Comparison of ENCODE assay signal across 9 mouse cellular contexts in genomic region chr1:87639724-87640123, GRCm38 (mm10). TPM values are rescaled to one million over a fixed set of nuclear protein-coding genes. Genes with fewer than 3 reads are reported as not detected.
DNase-seq lines count a peak whose midpoint lies in the region; ATAC-seq and TF ChIP-seq lines count a peak whose summit lies in the region.
"Had no signal": no experiment of that assay in that cellular context is flagged by ENCODE, and none has a peak within 500 bp of the region (broad histone marks: within the 10 kb centered on the region; RNA-seq: fewer than 3 reads in every experiment).

No protein-coding gene starts in this region.

- H3K9ac ChIP-seq in hindbrain, embryonic 14.5 days, result no peak overlapping the region
- no peak overlapping the region for H3K9ac ChIP-seq in hindbrain, embryonic 12.5 days
- no peak overlapping the region for H3K9ac ChIP-seq in heart, postnatal 0 days (replicated peaks; ENCODE audit: low read depth, low read length)
- H3K9ac ChIP-seq in liver, embryonic 14.5 days (replicated peaks), result no peak overlapping the region

- no peak for DNase-seq in hindbrain, embryonic 14.5 days (ENCODE audit: low spot score)
- no peak for DNase-seq in heart, postnatal 0 days (ENCODE audit: low spot score)
- DNase-seq in liver, embryonic 14.5 days (ENCODE audit: low read depth in 3 of 3, low spot score in 3 of 3), result no peak
- no peak for DNase-seq in T-cell, adult 2 months (ENCODE audit: low spot score)
- no peak for DNase-seq in adrenal gland, adult 18-20 months (ENCODE audit: low spot score in 2 of 2)
- DNase-seq in urinary bladder, postnatal 25 days (ENCODE audit: low spot score), result no peak
- DNase-seq: right cerebral cortex, postnatal 25 days had no signal

- H3K27ac ChIP-seq in hindbrain, embryonic 14.5 days, result 0 out of 2 replicates have a peak overlapping the region, but pooled peaks have one; percentile 16
- no peak overlapping the region for H3K27ac ChIP-seq in hindbrain, embryonic 12.5 days
- H3K27ac ChIP-seq in brown adipose tissue, adult 24 weeks (replicated peaks; ENCODE audit: low read depth, low read length), result peak overlapping the region; percentile 86
- H3K27ac ChIP-seq in heart, postnatal 0 days (ENCODE audit: low read depth), result peak overlapping the region; percentile 83
- H3K27ac ChIP-seq in liver, embryonic 14.5 days, result peak overlapping the region; percentile 4; the same call in 1 of the 2 replicates

- no peak for TF ChIP-seq EP300 in heart, postnatal 0 days (IDR thresholded peaks at IDR 0.05; ENCODE audit: low read depth)
- TF ChIP-seq EP300 in liver, embryonic 14.5 days (IDR thresholded peaks at IDR 0.05; ENCODE audit: low read depth), result no peak

- no peak for ATAC-seq in hindbrain, embryonic 14.5 days (ENCODE audit: low FRiP score)
- no peak for ATAC-seq in hindbrain, embryonic 12.5 days (ENCODE audit: low FRiP score)
- no peak for ATAC-seq in heart, postnatal 0 days (ENCODE audit: insufficient read depth, low read depth)
- no peak for ATAC-seq in liver, embryonic 14.5 days (ENCODE audit: insufficient read depth)

- no peaks in the 10 kb centered on the region for H3K9me3 ChIP-seq in hindbrain, embryonic 14.5 days (ENCODE audit: control insufficient read depth, low read length)
- no peaks in the 10 kb centered on the region for H3K9me3 ChIP-seq in hindbrain, embryonic 12.5 days (replicated peaks)
- H3K9me3 ChIP-seq in heart, postnatal 0 days (replicated peaks; ENCODE audit: control insufficient read depth, low read length), result no peaks in the 10 kb centered on the region
- H3K9me3 ChIP-seq in liver, embryonic 14.5 days (ENCODE audit: control insufficient read depth, low read length), result no peaks in the 10 kb centered on the region

- no peak overlapping the region for H3K4me3 ChIP-seq in hindbrain, embryonic 14.5 days (replicated peaks; ENCODE audit: low read length)
- no peak overlapping the region for H3K4me3 ChIP-seq in hindbrain, embryonic 12.5 days
- no peak overlapping the region for H3K4me3 ChIP-seq in brown adipose tissue, adult 24 weeks (ENCODE audit: insufficient read depth, low read depth, low read length)
- H3K4me3 ChIP-seq in heart, postnatal 0 days (ENCODE audit: low read depth, low read length), result no peak overlapping the region
- H3K4me3 ChIP-seq in liver, embryonic 14.5 days (ENCODE audit: insufficient read depth in 1 of 2, low read depth in 2 of 2, low read length in 2 of 2), result no peak overlapping the region

- no peaks in the 10 kb centered on the region for H3K4me1 ChIP-seq in hindbrain, embryonic 14.5 days (replicated peaks; ENCODE audit: control insufficient read depth, insufficient read depth, low read length)
- 0 out of 2 replicates have a peak, but pooled peaks cover 4% of the 10 kb centered on the region for H3K4me1 ChIP-seq in hindbrain, embryonic 12.5 days
- peaks cover 12% of the 10 kb centered on the region for H3K4me1 ChIP-seq in brown adipose tissue, adult 24 weeks (ENCODE audit: control insufficient read depth, insufficient read depth, insufficient read length, low read length)
- no peaks in the 10 kb centered on the region for H3K4me1 ChIP-seq in heart, postnatal 0 days (ENCODE audit: control insufficient read depth, insufficient read depth)
- peaks cover 29 to 57% of the 10 kb centered on the region in 2 experiments for H3K4me1 ChIP-seq in liver, embryonic 14.5 days (replicated peaks; ENCODE audit: control insufficient read depth in 2 of 2, insufficient read depth in 2 of 2, low read length in 1 of 2)

- no peaks in the 10 kb centered on the region for H3K36me3 ChIP-seq in hindbrain, embryonic 14.5 days (replicated peaks; ENCODE audit: control insufficient read depth, insufficient read depth)
- H3K36me3 ChIP-seq in hindbrain, embryonic 12.5 days, result no peaks in the 10 kb centered on the region
- no peaks in the 10 kb centered on the region for H3K36me3 ChIP-seq in heart, postnatal 0 days (replicated peaks; ENCODE audit: control insufficient read depth, insufficient read depth, low read length)
- H3K36me3 ChIP-seq in liver, embryonic 14.5 days (replicated peaks; ENCODE audit: control insufficient read depth, insufficient read depth, low read depth), result no peaks in the 10 kb centered on the region

- H3K27me3 ChIP-seq in hindbrain, embryonic 14.5 days (ENCODE audit: control insufficient read depth, insufficient read depth, low read length), result no peaks in the 10 kb centered on the region
- no peaks in the 10 kb centered on the region; the same call in 1 of the 2 replicates for H3K27me3 ChIP-seq in hindbrain, embryonic 12.5 days
- no peaks in the 10 kb centered on the region for H3K27me3 ChIP-seq in heart, postnatal 0 days (ENCODE audit: control insufficient read depth, insufficient read depth, low read length)
- no peaks in the 10 kb centered on the region for H3K27me3 ChIP-seq in liver, embryonic 14.5 days (ENCODE audit: control insufficient read depth, insufficient read depth, low read length)

- no peak for TF ChIP-seq CTCF in heart, postnatal 0 days (IDR thresholded peaks at IDR 0.05; ENCODE audit: low read depth)
- TF ChIP-seq CTCF in liver, embryonic 14.5 days (IDR thresholded peaks at IDR 0.05; ENCODE audit: low read depth), result no peak

- H3K4me2 ChIP-seq in hindbrain, embryonic 14.5 days (replicated peaks), result no peak overlapping the region
- no peak overlapping the region for H3K4me2 ChIP-seq in hindbrain, embryonic 12.5 days (replicated peaks)
- H3K4me2 ChIP-seq in heart, postnatal 0 days (ENCODE audit: low read depth, low read length), result peak overlapping the region; percentile 28; the same call in 1 of the 2 replicates
- H3K4me2 ChIP-seq in liver, embryonic 14.5 days (ENCODE audit: low read depth), result no peak overlapping the region; the same call in 1 of the 2 replicates

- WGBS in hindbrain, embryonic 14.5 days, result 86% methylated on average over 8 of the region's 8 CpGs
- 89% methylated on average over 8 of the region's 8 CpGs for WGBS in hindbrain, embryonic 12.5 days
- 65% methylated on average over 8 of the region's 8 CpGs for WGBS in heart, postnatal 0 days
- 44% methylated on average over 8 of the region's 8 CpGs for WGBS in liver, embryonic 14.5 days (ENCODE audit: insufficient replicate concordance)

RNA-seq across cellular contexts. Expression of gene Inpp5d, which starts 19.6 kb away (rescaled TPM):
- polyA plus RNA-seq in hindbrain, embryonic 14.5 days (2014; fragmentation: Nextera tagmentation; extraction: Ambion mirVana), result 3.4 and 4.6 TPM in 2 replicates
- polyA plus RNA-seq in hindbrain, embryonic 12.5 days (2016; fragmentation: Nextera tagmentation; extraction: Ambion mirVana), result 4.9 and 5.5 TPM in 2 replicates
- polyA plus RNA-seq in brown adipose tissue, adult 24 weeks (2012; ENCODE audit: insufficient read depth, insufficient read length, missing spikeins), result 2.6 and 5.2 TPM in 2 replicates
- 9.9 and 66.4 TPM in 2 replicates for total RNA-seq in heart, postnatal 0 days (2014; rRNA removed; ENCODE audit: low replicate concordance)
- polyA plus RNA-seq in heart, postnatal 0 days (2015; fragmentation: Nextera tagmentation; extraction: Ambion mirVana), result 3.2 and 5.0 TPM in 2 replicates
- 5.7 and 9.3 TPM in 2 replicates for polyA plus RNA-seq in liver, embryonic 14.5 days (2012; rRNA removed)
- 11.1 and 13.0 TPM in 2 replicates for polyA plus RNA-seq in liver, embryonic 14.5 days (2014; fragmentation: Nextera tagmentation; extraction: Ambion mirVana)
- total RNA-seq in adrenal gland, adult 18-20 months (2021), result 10 to 100 TPM; 15.8 to 29.3 TPM
